Mouse (Mus musculus) induced T-regulatory cell, adult 2 months (primary cell): ENCODE results near the gene Sf3a2.

ENCODE experiments used
- DNase-seq: peaks from one replicate; pipeline ENCODE4 v3.0.0-alpha.2; 2012; ENCODE audit warnings: low read depth

Sf3a2 gene

GRCm38 (mm10) chr10:80775731-80776130 lies 22.3 kb upstream of the Sf3a2 start:
- no peak for DNase-seq

GRCm38 (mm10) chr10:80776358-80776869 lies 21.6 kb upstream of the Sf3a2 start:
- DNase-seq, result no peak

GRCm38 (mm10) chr10:80777123-80777522 lies 20.9 kb upstream of the Sf3a2 start:
- no peak for DNase-seq

- no peak for DNase-seq
Measured at GRCm38 (mm10) chr10:80779565-80779964, 18.4 kb upstream of the Sf3a2 start.

- no peak for DNase-seq
Measured at GRCm38 (mm10) chr10:80784302-80784701, 13.7 kb upstream of the Sf3a2 start.

GRCm38 (mm10) chr10:80784871-80785270 lies 13.1 kb upstream of the Sf3a2 start:
- no peak for DNase-seq

GRCm38 (mm10) chr10:80785963-80786362 lies 12.0 kb upstream of the Sf3a2 start:
- DNase-seq, result no peak

- no peak for DNase-seq
Measured at GRCm38 (mm10) chr10:80787517-80787916, 10.5 kb upstream of the Sf3a2 start.

- DNase-seq, result no peak
Measured at GRCm38 (mm10) chr10:80790761-80791404, 7.1 kb upstream of the Sf3a2 start.

- no peak for DNase-seq
Measured at GRCm38 (mm10) chr10:80791476-80792174, 6.4 kb upstream of the Sf3a2 start.

GRCm38 (mm10) chr10:80792175-80793032 lies 5.6 kb upstream of the Sf3a2 start:
- DNase-seq, result no peak

GRCm38 (mm10) chr10:80793033-80793784 lies 4.8 kb upstream of the Sf3a2 start:
- DNase-seq, result no peak

GRCm38 (mm10) chr10:80793803-80794202 lies 4.2 kb upstream of the Sf3a2 start:
- no peak for DNase-seq

GRCm38 (mm10) chr10:80794750-80795149 lies 3.2 kb upstream of the Sf3a2 start:
- DNase-seq, result no peak

GRCm38 (mm10) chr10:80796307-80796848 lies 1.6 kb upstream of the Sf3a2 start:
- no peak for DNase-seq

GRCm38 (mm10) chr10:80797186-80798149 lies 530 bp upstream of the Sf3a2 start:
- DNase-seq, result peak; percentile 46

- DNase-seq, result no peak
Measured at GRCm38 (mm10) chr10:80799070-80799566, 1.1 kb downstream of the Sf3a2 start.

- DNase-seq, result no peak
Measured at GRCm38 (mm10) chr10:80802204-80802912, 4.4 kb downstream of the Sf3a2 start.

GRCm38 (mm10) chr10:80802996-80803395 lies 5.0 kb downstream of the Sf3a2 start:
- no peak for DNase-seq
